Mouse (Mus musculus) gastrocnemius, adult 2 months (tissue): Measurements from ENCODE around the gene Ubap1l. TPM values are rescaled to one million over a fixed set of nuclear protein-coding genes. Genes with fewer than 3 reads are reported as not detected.
A peak's percentile ranks its signal among the peaks of the same experiment; 100 is the strongest.
"Not testable (repeated sequence)": the region's sequence is repeated elsewhere in the genome, so short reads cannot be mapped to it uniquely, and the experiment has no call there.

ENCODE experiments used
- DNase-seq: peaks from one replicate; pipeline ENCODE4 v3.0.0; 2022
- H3K27ac ChIP-seq: fragments of 200-600 bp; 2 replicates; pipeline ENCODE4 v1.8.1; 2022; ENCODE audit warnings: mild to moderate bottlenecking
- H3K4me3 ChIP-seq: fragments of 200-600 bp; 2 replicates; pipeline ENCODE4 v1.8.1; 2022; ENCODE audit warnings: mild to moderate bottlenecking, moderate library complexity
- CTCF ChIP-seq: fragments of 200-600 bp; IDR thresholded peaks from 2 replicates; pipeline ENCODE4 v1.8.1; 2022; ENCODE audit warnings: antibody characterized with exemption, mild to moderate bottlenecking, moderate library complexity
- intact Hi-C: fragments of 180-260 bp; cut with DNase I; formaldehyde crosslinking; loops from one replicate; pipeline ENCODE4 v1.15.1; 2025
- long read RNA-seq, 2 experiments: library from polyadenylated mRNA; stranded (forward); transcript quantifications; one replicate each; pipeline ENCODE4 v2.0.0; 2021
- total RNA-seq, 2 experiments: library from RNA; stranded (reverse); gene quantifications; 2 replicates each; pipeline ENCODE4 v1.2.3; 2021

Gene Ubap1l
- total RNA-seq, result 1 to 10 TPM in 1 of 2 experiments, under 1 TPM in 1; 0.43 to 1.1 TPM
- long read RNA-seq, experiment 1, partial matches to known transcripts, result 0 of 4 reads
- long read RNA-seq, experiment 1, other reads (novel, unspliced or antisense), result 4 of 4 reads
- long read RNA-seq, experiment 2, partial matches to known transcripts, result 0 of 3 reads
- long read RNA-seq, experiment 2, other reads (novel, unspliced or antisense), result 3 of 3 reads

DNA sequence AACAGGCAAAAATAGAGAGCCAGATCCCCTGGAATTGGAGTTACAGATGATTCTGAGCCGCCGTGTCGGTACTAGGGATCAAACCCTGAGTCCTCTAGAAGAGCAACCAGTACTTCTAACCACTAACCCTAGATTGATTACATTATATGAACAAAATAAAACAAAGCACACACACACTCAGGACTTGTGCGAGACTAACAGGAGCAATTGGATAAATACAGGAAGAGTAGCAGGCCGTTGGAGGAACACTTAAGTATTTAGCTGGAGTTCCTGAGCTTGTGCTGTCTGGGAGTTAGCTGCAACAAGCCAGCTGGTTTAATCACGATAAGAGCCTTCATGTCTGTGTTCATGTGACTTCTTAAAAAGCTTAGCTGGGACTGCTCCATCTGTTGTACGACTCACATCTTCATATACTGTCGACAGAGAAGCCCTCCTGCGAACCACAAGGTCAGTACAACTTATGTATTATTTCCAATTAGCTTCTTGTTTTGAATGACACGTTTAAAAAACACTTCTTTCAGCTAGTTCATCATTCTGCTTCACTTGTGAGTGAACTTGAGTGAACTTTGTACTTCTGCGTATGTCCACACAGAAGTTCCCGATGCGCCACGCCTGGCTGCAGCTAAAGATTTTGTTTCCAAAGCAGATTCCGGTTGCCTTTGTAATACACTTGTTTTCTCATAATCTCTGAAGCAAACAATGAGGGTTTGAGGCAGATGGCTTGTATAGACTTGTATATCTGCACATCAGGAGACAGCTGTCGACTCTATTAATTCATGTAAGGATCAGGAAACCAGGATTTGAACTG lies at the start of gene Ubap1l:
Ubap1l (plus strand) TSS at position 401 of the 808 bp plus-strand sequence.
- no peak for DNase-seq
- no peak for TF ChIP-seq CTCF
- H3K27ac ChIP-seq, result peak within 1 kb of the TSS; percentile 78
- intact Hi-C loops, result no loop called here
- no peak within 1 kb of the TSS for H3K4me3 ChIP-seq

DNA sequence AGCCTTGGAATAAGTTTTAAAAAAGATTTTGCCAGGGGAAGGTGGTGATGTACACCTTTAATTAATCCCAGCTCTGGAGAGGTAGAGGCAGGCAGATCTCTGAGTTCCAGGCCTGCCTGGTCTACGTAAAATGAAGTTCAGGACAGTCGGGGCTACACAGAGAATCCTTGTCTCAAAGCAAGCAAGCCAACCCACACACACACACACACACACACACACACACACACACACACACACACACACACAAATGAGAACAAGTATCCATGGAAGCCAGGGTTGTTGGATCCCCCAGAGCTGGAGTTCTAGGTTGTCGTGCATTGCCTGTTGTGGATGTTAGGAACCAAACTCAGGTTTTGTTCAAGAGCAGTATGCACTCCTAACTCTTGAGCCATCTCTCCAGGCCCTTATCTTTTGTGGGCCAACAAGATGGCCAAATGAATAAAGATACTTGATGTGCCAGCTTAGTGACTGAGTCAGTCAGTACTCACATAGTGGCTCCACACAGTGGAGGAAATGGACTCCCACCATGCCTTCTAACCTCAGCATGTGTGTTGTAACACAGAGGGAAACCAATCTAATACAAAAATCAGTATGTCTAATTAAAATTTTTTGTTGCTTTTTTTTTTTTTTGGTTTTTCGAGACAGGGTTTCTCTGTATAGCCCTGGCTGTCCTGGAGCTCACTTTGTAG lies 48.0 kb upstream of the Ubap1l start:
- TF ChIP-seq CTCF, result no peak
- H3K4me3 ChIP-seq, result no peak overlapping the region
- H3K27ac ChIP-seq, result no peak overlapping the region
- intact Hi-C loops, result no loop called here
- no peak for DNase-seq

DNA sequence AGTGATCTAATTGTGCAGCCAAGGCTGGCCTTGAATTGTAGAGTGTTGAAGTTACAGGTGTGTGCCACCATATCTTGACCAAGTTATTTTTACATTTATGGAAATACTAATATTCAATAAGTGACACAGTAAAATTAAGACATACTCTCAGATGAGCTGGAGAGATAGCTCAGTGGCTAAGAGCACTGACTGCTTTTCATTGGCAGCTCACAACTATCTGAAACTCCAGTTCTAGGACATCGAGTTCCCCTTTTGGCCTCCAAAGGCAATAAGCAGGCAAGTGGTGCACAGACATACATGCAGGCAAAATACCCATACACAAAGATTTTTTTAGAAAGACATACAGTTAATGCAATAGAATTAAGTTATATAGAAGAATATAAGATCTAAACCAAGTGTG lies 47.0 kb upstream of the Ubap1l start:
- H3K27ac ChIP-seq, result no peak overlapping the region
- no peak for DNase-seq
- no peak overlapping the region for H3K4me3 ChIP-seq
- TF ChIP-seq CTCF, result no peak
- intact Hi-C loops, result no loop called here

DNA sequence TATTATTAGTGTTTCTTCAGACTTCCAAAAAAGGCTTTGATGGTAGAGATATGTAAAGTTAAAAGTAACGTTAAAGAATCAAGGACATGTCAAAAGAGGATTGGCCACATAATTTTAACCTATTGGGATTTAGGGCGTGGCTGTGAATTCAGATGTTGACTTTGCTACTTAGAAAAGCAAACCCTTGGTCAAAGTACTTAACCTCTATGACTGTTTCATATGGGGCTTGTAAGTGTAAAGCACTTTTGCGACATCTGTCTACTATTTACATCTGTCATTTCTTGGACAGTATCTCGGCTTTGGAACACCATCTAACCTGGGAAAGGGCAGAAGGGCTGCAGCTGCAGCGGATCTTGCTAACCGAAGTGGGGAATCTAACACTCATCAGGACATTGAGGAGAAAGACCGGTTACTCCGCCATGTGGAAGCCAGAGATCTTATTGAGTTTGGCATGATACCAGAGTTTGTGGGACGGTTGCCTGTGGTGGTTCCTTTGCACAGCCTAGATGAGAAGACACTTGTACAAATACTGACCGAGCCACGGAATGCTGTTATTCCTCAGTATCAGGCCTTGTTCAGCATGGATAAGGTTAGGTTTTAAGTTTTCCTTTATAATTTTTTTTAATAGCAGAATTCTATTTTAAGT lies 38.5 kb upstream of the Ubap1l start:
- DNase-seq, result no peak
- H3K4me3 ChIP-seq, result no peak overlapping the region
- TF ChIP-seq CTCF, result no peak
- intact Hi-C loops, result no loop called here
- H3K27ac ChIP-seq, result no peak overlapping the region

DNA sequence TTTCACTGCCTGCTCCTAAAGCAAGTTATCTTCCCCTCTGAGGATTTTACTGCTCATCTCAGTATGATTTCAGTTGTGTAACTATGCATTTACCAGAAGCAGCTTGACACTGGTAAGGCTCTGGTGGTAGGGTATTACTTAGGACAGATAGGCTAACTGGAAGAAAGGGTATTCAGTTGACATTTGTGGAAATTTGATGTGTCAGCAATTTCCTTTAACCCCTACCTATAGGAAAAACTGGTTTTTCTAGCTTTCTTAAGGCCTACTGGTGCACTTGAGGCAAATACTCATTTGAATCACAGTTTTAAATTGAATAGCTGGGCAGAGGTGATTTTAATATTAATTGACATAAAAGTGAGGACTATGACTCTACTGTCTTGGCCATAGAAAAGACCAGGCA lies 34.9 kb upstream of the Ubap1l start:
- Histone ChIP-seq H3K27ac (no peak overlapping the region), H3K4me3 (no peak overlapping the region)
- intact Hi-C loops, result no loop called here
- TF ChIP-seq CTCF, result no peak
- no peak for DNase-seq

DNA sequence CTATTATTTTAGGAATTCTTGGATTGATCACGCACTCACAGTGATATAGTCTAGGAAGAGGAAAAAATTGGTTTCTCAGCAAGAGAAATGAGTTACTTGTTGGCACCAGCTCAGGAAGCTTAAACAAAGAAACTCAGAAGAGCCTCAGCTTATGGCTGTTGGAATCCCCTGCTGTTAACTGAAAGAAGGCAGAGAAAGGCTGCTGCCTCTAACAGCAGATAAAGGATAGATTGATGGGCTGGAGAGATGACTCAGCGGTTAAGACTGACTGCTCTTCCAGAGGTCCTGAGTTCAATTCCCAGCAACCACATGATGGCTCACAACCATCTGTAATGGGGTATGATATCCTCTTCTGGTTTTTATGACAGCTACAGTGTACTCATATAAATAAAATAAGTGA lies 33.5 kb upstream of the Ubap1l start:
- no peak overlapping the region for H3K27ac ChIP-seq
- DNase-seq, result no peak
- no peak for TF ChIP-seq CTCF
- intact Hi-C loops, result no loop called here
- H3K4me3 ChIP-seq, result no peak overlapping the region

DNA sequence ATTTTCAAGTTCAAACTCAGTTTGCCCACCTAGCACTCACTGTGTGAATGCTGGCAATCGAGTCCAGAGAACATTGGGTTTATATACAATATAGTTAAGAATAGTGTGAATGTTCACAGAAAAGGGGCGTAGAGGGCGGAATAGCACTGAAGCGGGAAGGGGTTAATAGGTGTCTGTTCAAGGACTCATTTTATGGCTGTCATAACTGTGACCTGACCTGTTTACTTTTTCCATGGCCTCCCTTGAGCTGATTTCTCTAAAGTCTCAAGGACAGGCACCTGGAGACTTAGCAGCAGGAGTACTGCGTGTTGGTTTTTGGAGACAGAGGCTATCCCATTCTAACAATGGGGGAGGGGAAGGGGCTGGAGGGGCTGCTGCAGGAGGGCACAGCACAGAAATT lies 26.9 kb upstream of the Ubap1l start:
- Histone ChIP-seq H3K27ac (no peak overlapping the region), H3K4me3 (no peak overlapping the region)
- intact Hi-C loops, result no loop called here
- DNase-seq, result no peak
- TF ChIP-seq CTCF, result no peak

DNA sequence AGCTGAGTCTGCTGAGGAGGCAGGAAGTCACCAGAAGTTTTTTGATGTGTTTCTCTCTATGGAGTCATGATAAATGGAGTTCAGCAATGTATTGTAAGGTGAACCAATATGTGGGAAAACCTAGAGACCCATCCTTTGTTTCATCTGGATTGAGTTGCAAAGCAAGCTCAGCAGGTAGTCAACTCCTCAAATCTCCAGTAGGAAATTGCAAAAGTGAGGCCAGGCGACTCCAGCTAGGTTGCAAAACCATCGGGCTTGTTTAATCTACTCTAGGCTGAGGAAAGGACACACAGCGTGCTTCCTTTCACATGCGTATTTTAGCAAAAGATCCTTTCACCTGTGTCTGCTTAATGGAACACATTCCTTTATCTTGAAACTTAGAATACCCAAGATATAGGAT lies 21.7 kb upstream of the Ubap1l start:
- Histone ChIP-seq H3K27ac (no peak overlapping the region), H3K4me3 (no peak overlapping the region)
- intact Hi-C loops, result no loop called here
- no peak for TF ChIP-seq CTCF
- no peak for DNase-seq

DNA sequence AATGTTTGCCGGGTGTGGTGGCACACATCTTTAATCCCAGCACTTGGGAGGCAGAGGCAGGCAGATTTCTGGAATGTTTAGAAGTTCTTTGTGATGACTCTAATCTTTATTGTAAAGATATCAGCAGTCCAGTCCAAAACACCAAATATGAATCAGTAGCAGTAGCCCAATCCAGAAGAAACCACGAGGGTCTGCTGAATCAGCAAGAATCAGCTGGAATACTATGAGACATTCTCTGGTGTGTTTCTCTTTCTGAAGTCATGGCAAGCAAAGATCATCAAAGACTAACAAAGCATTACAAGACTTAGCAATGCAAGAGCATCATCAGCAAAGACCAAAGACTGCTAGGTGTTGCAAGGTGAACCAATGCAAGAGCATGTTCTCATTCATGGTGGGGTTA lies 20.4 kb upstream of the Ubap1l start:
- Histone ChIP-seq H3K4me3 (no peak overlapping the region), H3K27ac (no peak overlapping the region)
- intact Hi-C loops, result no loop called here
- DNase-seq, result no peak
- no peak for TF ChIP-seq CTCF

DNA sequence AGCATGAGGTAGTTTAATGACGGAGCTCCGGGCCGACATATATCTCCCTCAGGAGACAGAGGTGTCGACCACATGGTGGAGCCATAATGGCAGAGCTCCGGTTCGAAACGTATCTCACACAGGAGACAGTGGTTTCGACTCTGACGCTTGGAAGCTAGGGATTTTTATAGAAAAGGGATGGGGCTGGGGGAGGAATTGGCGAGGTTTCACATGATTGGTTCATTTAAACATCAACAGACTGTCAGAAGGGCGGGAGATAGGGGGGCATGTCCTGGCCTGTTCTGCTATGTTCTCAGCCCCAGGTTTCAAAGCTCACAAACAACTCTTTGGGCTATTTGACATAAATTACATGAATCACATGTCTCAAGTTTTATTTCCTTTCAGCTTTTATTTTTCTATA lies 15.4 kb upstream of the Ubap1l start:
- intact Hi-C loops, DNase-seq: not testable (repeated sequence)
- Histone ChIP-seq H3K4me3 (peak overlapping the region; percentile 98), H3K27ac (peak overlapping the region; percentile 96)
- TF ChIP-seq CTCF, result peak; percentile 15; the same call in 1 of the 2 replicates

DNA sequence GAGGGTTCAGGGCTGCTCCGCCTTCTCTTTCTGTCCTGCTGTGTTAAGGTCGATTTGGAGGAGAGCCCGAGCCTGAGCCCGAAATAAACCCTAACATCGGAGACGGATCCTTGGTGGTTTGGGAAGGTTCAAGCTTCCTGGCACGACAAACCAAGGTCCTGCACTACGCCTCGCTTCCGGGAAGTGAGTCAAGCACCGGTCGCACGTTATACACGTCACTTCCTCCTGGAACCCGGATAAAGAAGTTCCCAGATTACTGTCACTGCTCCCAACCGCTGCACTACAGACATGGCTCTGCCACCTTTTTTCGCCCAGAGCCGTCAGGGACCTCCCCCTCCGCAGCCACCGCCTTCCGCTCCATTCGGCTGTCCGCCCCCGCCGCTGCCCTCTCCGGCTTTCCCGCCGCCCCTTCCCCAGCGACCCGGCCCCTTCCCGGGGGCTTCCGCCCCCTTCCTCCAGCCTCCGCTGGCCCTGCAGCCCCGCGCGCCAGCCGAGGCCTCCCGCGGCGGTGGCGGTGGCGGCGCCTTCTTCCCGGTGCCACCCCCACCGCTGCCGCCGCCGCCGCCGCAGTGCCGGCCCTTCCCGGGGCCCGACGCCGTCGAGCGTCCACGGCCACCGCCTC lies 14.9 kb upstream of the Ubap1l start, which contains the start of gene Pdcd7:
Pdcd7 (plus strand) TSS at position 251 of the 622 bp plus-strand sequence.
- Histone ChIP-seq H3K27ac (peak within 1 kb of the TSS; percentile 96), H3K4me3 (peak within 1 kb of the TSS; percentile 98)
- no peak for TF ChIP-seq CTCF
- intact Hi-C loops, result loop anchor here (2.0 kb wide), 1 partner anchor 45 kb away; the partner anchor contains the start of gene Kbtbd13
- DNase-seq, result peak; percentile 96

DNA sequence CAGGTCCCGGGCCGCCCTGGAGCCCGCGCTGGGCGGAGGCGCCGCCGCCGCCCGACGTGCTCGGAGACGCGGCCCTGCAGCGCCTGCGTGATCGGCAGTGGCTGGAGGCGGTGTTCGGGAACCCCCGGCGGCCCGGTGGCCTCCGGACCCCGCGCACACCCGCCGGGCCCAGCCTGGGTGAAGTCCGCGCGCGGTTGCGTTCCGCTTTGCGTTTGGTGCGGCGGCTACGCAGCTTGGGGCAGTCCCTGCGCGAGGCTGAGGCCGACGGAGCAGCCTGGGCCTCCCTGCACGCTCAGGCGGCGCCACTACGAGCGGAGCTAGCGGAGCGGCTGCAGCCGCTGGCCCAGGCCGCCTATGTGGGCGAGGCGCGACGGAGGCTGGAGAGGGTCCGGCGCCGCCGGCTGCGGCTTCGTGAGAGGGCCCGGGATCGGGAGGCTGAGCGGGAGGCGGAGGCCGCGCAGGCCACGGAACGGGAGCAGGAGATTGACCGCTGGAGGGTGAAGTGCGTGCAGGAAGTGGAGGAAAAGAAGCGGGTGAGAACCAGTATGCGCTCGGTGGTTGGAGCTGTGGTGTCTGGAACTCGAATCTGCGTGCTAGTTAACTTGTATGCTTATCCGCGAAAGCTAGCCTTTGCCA lies 14.2 kb upstream of the Ubap1l start:
- intact Hi-C loops, result loop anchor here (2.0 kb wide), 1 partner anchor 44 kb away; the partner anchor contains the start of gene Kbtbd13
- no peak for TF ChIP-seq CTCF
- Histone ChIP-seq H3K4me3 (peak overlapping the region; percentile 98), H3K27ac (peak overlapping the region; percentile 96)
- peak; percentile 59 for DNase-seq
